Mouse (Mus musculus): Measurements from ENCODE around the gene Zwilch.

Gene Zwilch

DNA sequence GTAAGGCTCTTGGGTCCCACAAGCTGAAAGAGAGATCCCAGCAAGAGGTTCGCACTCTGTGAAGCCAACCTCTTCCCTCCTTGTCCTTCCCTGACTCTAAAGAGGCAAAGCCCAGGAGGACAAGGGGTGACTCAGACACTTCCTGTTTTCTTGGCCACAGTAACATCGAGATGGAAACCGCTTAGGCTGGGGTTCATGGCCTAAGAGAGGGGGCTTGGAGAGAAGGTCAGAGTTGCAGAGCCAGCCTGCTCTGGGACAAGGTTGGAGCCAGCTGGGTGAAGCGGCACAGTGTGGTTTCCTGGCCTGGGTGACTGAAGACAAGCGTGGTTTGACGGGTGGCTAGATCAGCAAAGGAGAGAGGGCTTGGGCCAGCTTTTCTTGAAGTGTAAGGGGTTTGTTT lies 67.6 kb downstream of the Zwilch start:
- DNase-seq (ENCODE audit: low spot score) = no peak

DNA sequence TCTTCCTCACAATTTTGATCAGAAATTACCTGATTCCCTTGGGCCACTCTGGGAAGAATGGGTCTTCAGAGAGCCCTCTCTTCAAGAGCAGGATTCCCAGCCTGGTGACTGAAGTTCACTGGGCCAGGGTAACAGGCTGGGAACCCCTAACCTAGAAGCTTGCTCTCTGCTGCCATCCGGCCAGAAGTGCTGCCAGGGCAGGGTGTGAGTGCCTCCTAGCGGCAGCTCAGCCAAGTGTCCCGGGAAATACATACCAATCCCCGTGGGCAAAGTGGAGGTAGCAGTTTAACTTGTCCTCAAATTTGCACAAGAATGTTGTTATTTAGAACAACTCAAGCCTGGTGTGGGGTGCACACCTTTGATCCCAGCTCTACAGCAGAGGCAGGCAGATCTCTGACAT lies 72.5 kb downstream of the Zwilch start:
- DNase-seq (ENCODE audit: low spot score) = peak; percentile 73

DNA sequence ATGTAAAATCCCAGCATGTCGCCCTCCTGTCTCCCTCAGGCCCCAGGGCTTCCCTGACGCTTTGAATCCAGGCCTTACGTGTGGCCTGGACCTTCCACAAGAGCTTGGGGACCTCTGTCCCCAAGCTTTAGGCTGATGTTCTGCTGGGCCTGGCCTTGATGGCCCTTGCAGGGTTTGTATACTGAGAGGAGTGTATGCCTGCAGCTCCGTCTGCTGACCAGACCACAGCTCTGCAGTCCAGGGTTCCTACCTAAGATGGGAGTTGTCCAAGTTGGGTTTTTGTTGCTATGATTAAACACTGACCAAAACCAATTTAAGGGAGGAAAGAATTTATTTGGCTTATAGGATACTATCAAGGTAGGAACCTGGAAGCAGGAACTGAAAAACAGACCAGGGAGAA lies 74.6 kb downstream of the Zwilch start:
- DNase-seq (ENCODE audit: low spot score) = no peak

DNA sequence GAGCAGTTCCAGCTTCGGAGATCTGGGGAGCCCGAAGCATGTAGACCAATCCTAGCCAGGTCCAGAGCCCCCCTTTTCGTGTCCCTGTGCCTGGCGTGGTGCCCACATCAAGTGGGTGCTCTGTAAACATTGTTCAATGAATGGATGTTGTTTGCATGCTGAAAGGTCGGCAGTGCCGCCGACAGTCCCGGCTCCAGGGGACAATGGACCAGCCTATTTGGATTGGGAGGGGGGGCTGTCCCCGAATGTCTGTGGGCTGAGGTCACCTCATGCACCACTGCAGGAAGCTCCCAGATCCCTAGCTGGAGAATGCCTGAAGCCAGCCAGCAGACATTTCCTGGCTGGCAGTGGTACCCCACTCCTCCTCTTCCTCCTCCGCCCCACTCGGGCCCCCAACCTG lies 78.8 kb downstream of the Zwilch start:
- DNase-seq (ENCODE audit: low spot score) = no peak

DNA sequence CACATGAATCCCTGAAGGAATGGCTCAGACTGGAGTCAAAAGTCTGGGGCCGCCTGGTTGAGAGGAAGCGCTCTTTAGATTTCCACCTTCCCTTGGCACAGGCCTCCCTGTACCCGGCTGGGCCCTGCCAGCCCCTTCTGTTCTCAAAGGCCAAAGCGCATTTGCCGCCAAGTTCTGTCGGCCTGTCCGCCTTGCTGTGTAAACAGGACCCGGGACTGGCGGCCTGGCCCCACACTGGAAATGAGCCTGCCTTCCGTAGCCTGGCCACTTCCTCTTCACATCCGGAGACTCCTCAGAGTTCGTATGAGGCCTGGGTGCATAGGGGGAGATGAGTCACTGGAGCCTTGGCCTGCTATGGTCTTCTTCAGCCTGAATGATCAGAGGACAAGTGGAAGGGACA lies 83.9 kb downstream of the Zwilch start:
- DNase-seq (ENCODE audit: low spot score) = no peak

DNA sequence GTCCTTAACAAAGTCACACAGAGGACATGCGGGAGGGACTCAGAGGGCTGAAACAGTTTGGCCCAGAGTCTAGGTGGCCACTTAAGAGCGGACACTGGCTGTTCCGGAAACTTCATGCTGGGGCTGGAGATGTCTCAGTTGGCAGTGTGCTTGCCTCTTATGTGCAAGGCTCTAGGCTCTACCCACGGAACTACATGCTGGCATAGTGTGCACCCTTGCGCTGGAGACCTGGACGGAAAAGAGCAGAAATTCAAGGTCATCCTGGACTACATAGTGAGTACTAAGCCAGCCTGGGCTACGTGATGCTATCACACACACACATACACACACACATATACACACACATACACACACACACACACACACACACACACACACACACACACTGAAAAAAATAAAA lies 84.6 kb downstream of the Zwilch start:
- DNase-seq (ENCODE audit: low spot score) = no peak

DNA sequence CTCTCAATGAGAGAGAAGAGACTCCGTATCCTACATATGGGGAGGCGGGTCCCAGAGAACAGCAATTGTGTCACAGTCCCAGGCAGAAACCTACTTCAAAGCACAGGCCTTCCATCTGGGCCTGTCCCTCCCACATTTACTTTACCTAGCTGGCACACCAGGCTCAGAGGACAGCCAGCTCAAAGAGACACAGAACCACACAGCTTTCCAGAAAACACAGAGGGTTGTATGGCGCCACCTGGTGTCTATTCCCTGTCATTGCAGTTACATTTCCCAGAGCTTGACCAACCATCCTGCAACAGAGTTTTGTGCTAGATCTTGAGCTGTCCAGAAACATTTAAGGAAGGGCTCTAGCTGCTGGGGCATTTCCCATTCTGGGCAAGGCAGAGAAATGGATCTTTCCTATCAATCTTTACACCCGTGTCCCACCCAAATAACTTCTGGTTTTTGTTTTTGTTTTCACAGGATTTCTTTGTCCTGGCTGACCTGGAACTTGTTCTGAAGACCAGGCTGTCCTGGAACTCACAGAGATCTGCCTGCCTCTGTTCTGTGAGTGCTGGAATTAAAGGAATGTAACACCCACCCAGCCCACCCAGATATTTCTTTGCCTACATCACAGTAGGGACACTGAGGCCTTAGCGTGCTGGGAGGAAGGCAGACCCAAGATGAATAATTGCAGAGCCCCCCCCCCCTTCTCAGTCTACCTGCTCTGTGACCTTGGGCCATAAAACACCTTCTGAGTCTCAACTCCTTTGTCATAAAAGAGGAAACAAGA lies 85.3 kb downstream of the Zwilch start:
- peak; percentile 71 for DNase-seq (ENCODE audit: low spot score)
